Mouse (Mus musculus) lung, postnatal 10 days (tissue): ENCODE results near the gene S100pbp.
A peak's percentile ranks its signal among the peaks of the same experiment; 100 is the strongest.

ENCODE experiments used
- DNase-seq: peaks from one replicate; pipeline ENCODE4 v3.0.0; 2021

Gene S100pbp

GRCm38 (mm10) chr4:129220376-129221089 is 31.0 kb upstream of the S100pbp start:
- no peak for DNase-seq

GRCm38 (mm10) chr4:129219198-129219597 is 29.7 kb upstream of the S100pbp start:
- no peak for DNase-seq

GRCm38 (mm10) chr4:129218569-129219175 is 29.1 kb upstream of the S100pbp start:
- DNase-seq, result no peak

- peak; percentile 40 for DNase-seq
These were observed 23.0 kb upstream of the S100pbp start for GRCm38 (mm10) chr4:129212486-129212885.

- DNase-seq, result peak; percentile 83
These were observed 21.9 kb upstream of the S100pbp start for GRCm38 (mm10) chr4:129211461-129211860.

- peak; percentile 41 for DNase-seq
These were observed 20.0 kb upstream of the S100pbp start for GRCm38 (mm10) chr4:129209504-129209903.

GRCm38 (mm10) chr4:129206792-129207191 is 17.3 kb upstream of the S100pbp start:
- no peak for DNase-seq

- peak; percentile 38 for DNase-seq
These were observed 15.1 kb upstream of the S100pbp start for GRCm38 (mm10) chr4:129204655-129205054.

- DNase-seq, result no peak
These were observed 8.0 kb upstream of the S100pbp start for GRCm38 (mm10) chr4:129197514-129197913.

- no peak for DNase-seq
These were observed 4.8 kb upstream of the S100pbp start for GRCm38 (mm10) chr4:129194280-129194679.

GRCm38 (mm10) chr4:129191691-129192090 is 2.2 kb upstream of the S100pbp start:
- no peak for DNase-seq

GRCm38 (mm10) chr4:129190538-129190937 is 1.0 kb upstream of the S100pbp start:
- no peak for DNase-seq

- DNase-seq, result peak; percentile 59
These were observed 555 bp downstream of the S100pbp start for GRCm38 (mm10) chr4:129188803-129189541.

GRCm38 (mm10) chr4:129188041-129188659 is 1.4 kb downstream of the S100pbp start:
- no peak for DNase-seq

GRCm38 (mm10) chr4:129179560-129179959 is 10.0 kb downstream of the S100pbp start:
- no peak for DNase-seq

- no peak for DNase-seq
These were observed 17.0 kb downstream of the S100pbp start for GRCm38 (mm10) chr4:129172529-129172928.

- DNase-seq, result no peak
These were observed 27.8 kb downstream of the S100pbp start for GRCm38 (mm10) chr4:129161581-129162255.

- DNase-seq, result no peak
These were observed 28.5 kb downstream of the S100pbp start for GRCm38 (mm10) chr4:129161076-129161475.

- DNase-seq, result no peak
These were observed 31.0 kb downstream of the S100pbp start for GRCm38 (mm10) chr4:129158549-129158948.

GRCm38 (mm10) chr4:129157541-129157940 is 32.0 kb downstream of the S100pbp start:
- DNase-seq, result no peak

GRCm38 (mm10) chr4:129151276-129151811 is 38.2 kb downstream of the S100pbp start:
- DNase-seq, result no peak

- no peak for DNase-seq
These were observed 40.2 kb downstream of the S100pbp start for GRCm38 (mm10) chr4:129149321-129149720.
